Mouse (Mus musculus): ENCODE results near the gene Rlim.

Gene Rlim

GRCm38 (mm10) chrX:103981169-103981689 lies at the start of gene Rlim:
TSS of gene Rlim (minus strand) at chrX:103981284.
- DNase-seq (ENCODE audit: low spot score): peak; percentile 45

GRCm38 (mm10) chrX:104017196-104017595 lies 36.1 kb upstream of the Rlim start:
- DNase-seq (ENCODE audit: low spot score): no peak

- DNase-seq (ENCODE audit: low spot score): no peak
Measured at GRCm38 (mm10) chrX:104015048-104015447, 34.0 kb upstream of the Rlim start.

- DNase-seq (ENCODE audit: low spot score): no peak
Measured at GRCm38 (mm10) chrX:104013318-104013811, 32.3 kb upstream of the Rlim start.

- DNase-seq (ENCODE audit: low spot score): no peak
Measured at GRCm38 (mm10) chrX:103994741-103995140, 13.7 kb upstream of the Rlim start.

GRCm38 (mm10) chrX:103993864-103994263 lies 12.8 kb upstream of the Rlim start:
- DNase-seq (ENCODE audit: low spot score): no peak

GRCm38 (mm10) chrX:103991702-103992101 lies 10.6 kb upstream of the Rlim start:
- no peak for DNase-seq (ENCODE audit: low spot score)

- DNase-seq (ENCODE audit: low spot score): no peak
Measured at GRCm38 (mm10) chrX:103990392-103990791, 9.3 kb upstream of the Rlim start.

GRCm38 (mm10) chrX:103987215-103987964 lies 6.3 kb upstream of the Rlim start:
- no peak for DNase-seq (ENCODE audit: low spot score)

GRCm38 (mm10) chrX:103986159-103986558 lies 5.1 kb upstream of the Rlim start:
- DNase-seq (ENCODE audit: low spot score): no peak

- DNase-seq (ENCODE audit: low spot score): no peak
Measured at GRCm38 (mm10) chrX:103984992-103985391, 3.9 kb upstream of the Rlim start.

- no peak for DNase-seq (ENCODE audit: low spot score)
Measured at GRCm38 (mm10) chrX:103981806-103982205, 722 bp upstream of the Rlim start.

GRCm38 (mm10) chrX:103980590-103981168 lies 405 bp downstream of the Rlim start:
- peak; percentile 3 for DNase-seq (ENCODE audit: low spot score)

GRCm38 (mm10) chrX:103980036-103980435 lies 1.0 kb downstream of the Rlim start:
- no peak for DNase-seq (ENCODE audit: low spot score)

GRCm38 (mm10) chrX:103939701-103940100 lies 41.4 kb downstream of the Rlim start:
- no peak for DNase-seq (ENCODE audit: low spot score)

GRCm38 (mm10) chrX:103937333-103937732 lies 43.8 kb downstream of the Rlim start:
- DNase-seq (ENCODE audit: low spot score): no peak

GRCm38 (mm10) chrX:103922436-103922835 lies 58.6 kb downstream of the Rlim start:
- DNase-seq (ENCODE audit: low spot score): no peak

- DNase-seq (ENCODE audit: low spot score): no peak
Measured at GRCm38 (mm10) chrX:103918954-103919353, 62.1 kb downstream of the Rlim start.

GRCm38 (mm10) chrX:103914790-103915189 lies 66.3 kb downstream of the Rlim start:
- DNase-seq (ENCODE audit: low spot score): no peak
